In genomic region chr14:121897773-121898172, GRCm38 (mm10) we compare ENCODE assay signal across 21 mouse cellular contexts. TPM values are rescaled to one million over a fixed set of nuclear protein-coding genes. Genes with fewer than 3 reads are reported as not detected.
"Had no signal": no experiment of that assay in that cellular context is flagged by ENCODE, and none has a peak within 500 bp of the region (broad histone marks: within the 10 kb centered on the region; RNA-seq: fewer than 3 reads in every experiment).

No protein-coding gene starts in this region.

- DNase-seq: kidney, adult 18-20 months; kidney, postnatal 36 days; layer of hippocampus, postnatal 36 days; liver, embryonic 13.5 days; lung, embryonic 14.5 days; retina, postnatal 1 day; right cerebral cortex, postnatal 25 days had no signal

- H3K27ac ChIP-seq: kidney, postnatal 0 days; left cerebral cortex, adult 2 months; liver, embryonic 13.5 days; macrophage; midbrain, embryonic 10.5 days; midbrain, embryonic 13.5 days; neural tube, embryonic 13.5 days; stomach, embryonic 15.5 days had no signal

- H3K4me1 ChIP-seq: stomach, embryonic 15.5 days had no signal

- H3K4me3 ChIP-seq: left cerebral cortex, adult 2 months; liver, embryonic 13.5 days; megakaryocyte, embryonic 14.5 days; midbrain, embryonic 10.5 days; midbrain, embryonic 13.5 days; myocyte; neural tube, embryonic 13.5 days; stomach, embryonic 15.5 days had no signal

- H3K36me3 ChIP-seq: liver, embryonic 13.5 days; midbrain, embryonic 13.5 days; neural tube, embryonic 13.5 days; stomach, embryonic 15.5 days had no signal

- H3K27me3 ChIP-seq: liver, embryonic 13.5 days; megakaryocyte, embryonic 14.5 days; midbrain, embryonic 13.5 days; neural tube, embryonic 13.5 days; stomach, embryonic 15.5 days had no signal

- H3K9me3 ChIP-seq: liver, embryonic 13.5 days; megakaryocyte, embryonic 14.5 days; midbrain, embryonic 10.5 days; midbrain, embryonic 13.5 days; neural tube, embryonic 13.5 days; stomach, embryonic 15.5 days had no signal

RNA-seq across cellular contexts. Expression of gene Gpr18, which starts 17.8 kb away (rescaled TPM):
- total RNA-seq: layer of hippocampus, adult 8-10 months; layer of hippocampus, postnatal 10 days; layer of hippocampus, postnatal 36 days; left cerebral cortex, adult 2 months; left cerebral cortex, postnatal 10 days; left cerebral cortex, postnatal 36 days had no signal
- polyA plus RNA-seq: limb, embryonic 14.5 days; liver, embryonic 13.5 days; myocyte had no signal
